Mouse (Mus musculus): ENCODE data around the gene Spata17.

Gene Spata17

DNA sequence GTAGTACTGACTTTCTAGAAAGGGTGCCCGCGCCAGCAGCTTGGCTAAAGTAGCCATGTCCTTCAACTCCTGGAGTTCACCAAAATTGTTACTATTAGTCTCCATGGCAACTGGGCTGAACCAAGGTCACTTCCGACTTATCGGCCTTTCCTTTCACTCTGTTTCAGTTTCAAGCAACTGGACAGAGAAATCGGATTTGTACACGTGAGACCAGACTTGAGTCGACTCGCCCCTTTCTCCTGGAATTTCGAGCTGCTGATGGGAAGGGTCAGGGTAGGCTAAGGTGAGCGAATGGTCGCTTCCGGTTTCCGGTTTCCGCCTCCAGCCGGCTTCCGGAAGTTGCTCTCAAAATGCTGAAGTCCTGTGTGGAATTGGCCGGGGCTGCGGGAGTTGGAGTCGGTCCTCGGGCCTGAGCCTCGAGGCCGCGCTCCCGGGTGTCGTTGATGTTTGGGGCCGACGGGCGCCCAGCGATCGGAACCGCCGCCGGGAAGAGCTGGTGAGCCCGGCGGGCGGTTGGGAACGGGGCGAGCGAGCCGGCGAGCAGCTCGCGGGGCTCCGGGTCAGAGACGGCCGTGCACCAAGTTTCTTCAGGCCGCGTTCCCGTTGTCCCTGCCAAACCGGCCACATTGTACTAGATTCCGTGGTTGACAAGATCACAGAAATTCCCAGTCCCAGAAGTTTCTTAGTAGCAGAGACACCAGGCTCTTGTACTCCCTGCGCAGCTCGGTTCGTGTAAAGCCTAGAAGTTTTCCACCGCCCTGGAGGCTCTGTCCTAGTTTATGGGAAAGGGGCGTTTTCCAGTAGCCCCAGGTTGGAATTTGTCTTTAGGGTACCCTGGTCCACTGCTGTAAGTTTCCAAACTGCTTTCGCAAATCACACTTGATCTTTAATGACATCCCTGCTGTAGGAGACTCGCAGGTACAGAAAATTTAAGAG, at the start of gene Spata17, which contains the start of gene Gpatch2:
Gene Spata17, minus strand, starts transcription at position 285 of the 936 bp plus-strand sequence.
Gene Gpatch2, plus strand, starts transcription at position 328 of the 936 bp plus-strand sequence.
- peak; percentile 96 for ATAC-seq (ENCODE audit: insufficient number of reproducible peaks, low FRiP score, low TSS enrichment)

DNA sequence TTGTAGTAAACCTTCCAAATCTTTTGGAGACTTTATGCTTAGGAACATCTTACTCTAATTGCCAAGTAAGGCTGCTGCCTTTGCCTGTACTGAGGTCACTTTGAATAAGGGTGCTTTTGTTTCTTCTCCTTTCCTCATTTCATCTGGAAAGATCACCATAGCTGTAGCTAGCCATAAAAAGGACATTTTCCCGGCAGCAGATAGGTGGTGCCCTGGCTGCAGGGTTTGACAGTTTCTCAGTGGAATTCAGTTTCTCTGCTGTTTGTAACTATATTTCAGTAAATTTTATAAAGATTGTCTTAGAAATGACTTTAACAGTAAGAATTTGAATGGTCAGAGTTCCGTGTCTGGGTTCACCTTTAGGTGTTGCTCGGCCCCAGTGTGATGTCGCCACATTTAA, 43.5 kb upstream of the Spata17 start:
- ATAC-seq (ENCODE audit: insufficient number of reproducible peaks, low FRiP score, low TSS enrichment) = no peak

DNA sequence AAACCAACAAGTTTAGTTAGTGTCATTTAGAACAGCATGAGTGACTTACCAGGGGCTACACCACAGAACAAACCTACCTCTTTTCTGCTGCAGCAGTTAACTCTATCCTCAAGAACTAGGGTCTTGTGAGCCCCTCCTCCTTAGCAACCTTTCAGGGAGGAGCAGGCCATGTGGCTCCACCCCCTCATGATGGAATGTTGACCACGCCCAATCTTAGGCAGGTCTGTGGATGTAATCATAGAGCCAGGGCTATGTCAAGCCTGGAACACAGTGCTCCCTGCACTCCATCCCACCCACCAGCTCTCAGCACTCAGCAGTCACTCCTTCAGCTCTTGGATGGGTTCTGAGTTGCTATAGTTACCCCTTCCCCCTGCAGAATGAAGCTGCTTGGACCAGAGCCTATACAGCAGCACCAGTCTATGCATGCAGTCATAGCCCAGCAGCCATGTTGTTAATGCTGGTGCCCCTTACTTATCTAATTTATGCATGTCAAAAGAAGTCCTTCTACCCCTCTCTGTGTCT, 35.5 kb upstream of the Spata17 start:
- no peak for ATAC-seq (ENCODE audit: insufficient number of reproducible peaks, low FRiP score, low TSS enrichment)

DNA sequence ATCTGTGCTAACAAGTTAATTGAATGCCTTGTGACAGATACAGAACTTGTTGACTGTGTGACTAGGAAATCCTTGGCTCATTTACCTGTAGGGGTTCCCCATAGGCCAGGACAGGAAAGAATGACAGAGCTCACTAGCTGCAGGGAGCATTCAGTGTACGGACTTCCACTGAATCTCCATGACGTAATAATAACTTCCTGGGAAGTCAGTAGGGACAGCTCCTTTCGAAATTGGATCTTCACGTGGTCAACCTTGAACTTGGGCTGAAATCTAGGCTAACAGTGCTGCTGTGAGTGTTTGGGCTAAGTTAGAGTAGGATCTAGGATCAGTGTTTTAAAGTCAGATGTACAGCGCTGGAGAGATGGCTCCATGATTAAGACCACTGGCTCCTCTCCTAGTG, 29.5 kb upstream of the Spata17 start:
- no peak for ATAC-seq (ENCODE audit: insufficient number of reproducible peaks, low FRiP score, low TSS enrichment)

DNA sequence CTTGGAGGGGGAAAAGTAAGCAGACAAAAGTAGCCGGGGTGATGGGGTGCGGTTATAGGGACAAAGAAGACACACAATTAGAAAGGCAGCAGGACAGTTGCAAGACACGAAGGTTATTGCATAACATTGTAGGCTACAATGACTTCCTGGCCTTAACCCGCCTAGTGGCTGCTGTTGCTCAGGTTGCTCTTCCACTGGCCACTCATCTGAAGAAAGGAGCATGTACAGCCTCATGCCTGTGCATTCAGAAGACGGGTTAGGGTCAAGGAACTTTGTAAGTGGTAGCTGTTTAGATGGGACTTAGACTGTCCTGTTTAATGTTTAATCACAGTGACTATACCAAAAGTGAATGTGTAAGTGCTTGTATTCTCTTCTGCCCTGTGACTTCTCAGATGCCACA, 26.1 kb upstream of the Spata17 start:
- ATAC-seq (ENCODE audit: insufficient number of reproducible peaks, low FRiP score, low TSS enrichment) = no peak

DNA sequence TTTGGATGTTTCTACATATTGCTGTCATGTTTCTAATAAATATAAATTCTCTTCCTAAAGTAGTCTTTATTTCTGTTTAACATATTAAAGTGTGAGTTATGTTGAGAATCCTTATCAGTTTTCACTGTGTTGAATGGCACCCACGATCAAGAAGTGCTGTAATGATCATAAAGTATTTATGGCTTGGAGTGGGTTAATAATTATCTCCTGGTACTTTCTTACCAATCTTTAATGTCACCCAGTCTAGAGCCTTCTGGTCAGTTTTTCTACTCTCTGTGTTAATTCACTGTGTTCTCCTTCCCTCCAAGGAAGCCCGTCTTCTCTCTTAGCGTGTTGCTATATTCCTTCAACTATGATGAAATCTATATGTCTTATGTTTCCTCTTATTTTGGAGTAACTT, 25.0 kb upstream of the Spata17 start:
- no peak for ATAC-seq (ENCODE audit: insufficient number of reproducible peaks, low FRiP score, low TSS enrichment)

DNA sequence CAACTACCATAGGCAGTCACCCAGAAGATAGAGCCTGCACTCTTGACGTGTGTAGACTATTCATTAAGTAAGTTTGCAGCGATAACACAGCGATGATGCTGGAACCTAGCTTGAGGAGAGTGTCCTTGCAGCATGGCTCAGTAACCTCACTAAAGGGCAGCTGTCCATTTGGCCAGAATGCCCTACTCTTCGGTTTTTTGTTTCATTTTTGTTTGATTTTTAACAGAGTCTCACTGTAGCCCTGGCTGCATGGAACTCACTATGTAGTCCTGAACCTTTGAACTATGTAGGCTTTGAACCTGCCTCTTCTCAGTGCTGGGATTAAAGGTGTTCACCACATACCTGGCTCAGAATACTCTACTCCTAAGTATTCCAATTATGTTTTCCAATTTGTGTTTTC, 22.8 kb upstream of the Spata17 start:
- no peak for ATAC-seq (ENCODE audit: insufficient number of reproducible peaks, low FRiP score, low TSS enrichment)

DNA sequence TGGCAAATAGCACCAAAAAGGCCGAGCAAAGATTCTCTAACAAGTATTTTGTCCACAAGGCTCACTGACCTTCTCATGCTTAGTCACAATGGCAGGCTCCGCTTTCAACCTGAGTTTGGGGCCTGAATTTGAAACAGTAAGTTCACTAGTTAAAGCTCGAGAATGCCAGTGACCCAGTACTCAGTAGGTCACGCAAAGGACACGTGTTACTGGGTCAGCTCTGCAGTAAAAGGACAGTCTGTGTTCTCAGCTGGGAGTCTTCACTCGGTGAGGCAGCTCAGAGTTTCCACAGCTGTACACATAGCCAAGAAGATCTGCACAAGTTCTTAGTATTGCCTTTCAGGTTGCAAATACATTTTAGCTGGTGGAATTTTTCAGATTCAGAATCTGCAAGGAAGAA, 21.0 kb upstream of the Spata17 start:
- no peak for ATAC-seq (ENCODE audit: insufficient number of reproducible peaks, low FRiP score, low TSS enrichment)

DNA sequence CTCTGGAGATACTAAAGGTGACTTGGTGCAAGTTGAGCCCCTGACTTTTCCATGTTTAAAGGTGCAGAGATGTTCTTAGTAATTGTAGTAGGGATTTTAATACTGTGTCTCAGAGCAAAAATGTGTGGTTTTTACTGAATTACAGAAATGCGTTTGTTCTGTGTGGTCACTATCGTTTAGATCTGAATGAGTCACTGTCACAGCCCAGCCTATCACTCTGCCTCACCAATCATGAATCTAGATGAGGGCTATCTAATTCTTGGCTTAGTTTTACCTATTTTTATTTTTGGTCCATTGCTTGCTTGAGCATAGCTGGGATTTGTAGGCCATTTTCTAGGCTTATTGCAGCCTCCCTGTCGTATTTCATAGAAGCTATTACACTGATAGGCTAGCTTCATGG, 19.9 kb upstream of the Spata17 start:
- ATAC-seq (ENCODE audit: insufficient number of reproducible peaks, low FRiP score, low TSS enrichment) = no peak

DNA sequence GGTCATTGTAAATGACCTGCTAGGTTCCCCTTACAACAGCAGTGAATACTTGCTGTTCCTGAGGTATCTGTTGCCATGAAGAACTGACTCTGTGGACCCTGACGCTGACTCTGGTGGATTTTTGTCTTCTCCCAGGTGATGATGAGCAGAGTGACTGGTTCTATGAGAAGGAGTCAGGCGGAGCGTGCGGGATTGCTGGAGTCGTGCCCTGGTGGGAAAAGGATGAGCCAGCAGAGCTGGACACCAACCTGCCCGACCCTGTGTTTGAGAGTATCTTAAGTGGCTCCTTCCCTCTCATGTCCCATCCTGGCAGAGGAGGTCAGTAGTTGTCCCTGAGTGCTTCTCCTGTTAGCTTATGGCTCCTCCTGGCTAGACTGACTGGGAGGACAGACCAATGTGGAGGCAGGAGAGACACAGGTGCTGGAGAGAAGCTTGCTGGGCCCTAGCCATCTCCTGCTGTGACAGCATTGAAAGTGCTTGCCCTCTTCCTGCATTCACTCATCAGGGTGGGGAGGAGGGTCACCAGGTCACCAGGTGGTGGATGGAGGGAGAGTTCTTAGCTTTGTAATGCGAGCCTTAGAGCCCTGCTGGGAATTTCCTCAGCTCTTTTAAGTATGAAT, 17.8 kb upstream of the Spata17 start:
- ATAC-seq (ENCODE audit: insufficient number of reproducible peaks, low FRiP score, low TSS enrichment) = peak; percentile 53; the same call in 1 of the 2 replicates

DNA sequence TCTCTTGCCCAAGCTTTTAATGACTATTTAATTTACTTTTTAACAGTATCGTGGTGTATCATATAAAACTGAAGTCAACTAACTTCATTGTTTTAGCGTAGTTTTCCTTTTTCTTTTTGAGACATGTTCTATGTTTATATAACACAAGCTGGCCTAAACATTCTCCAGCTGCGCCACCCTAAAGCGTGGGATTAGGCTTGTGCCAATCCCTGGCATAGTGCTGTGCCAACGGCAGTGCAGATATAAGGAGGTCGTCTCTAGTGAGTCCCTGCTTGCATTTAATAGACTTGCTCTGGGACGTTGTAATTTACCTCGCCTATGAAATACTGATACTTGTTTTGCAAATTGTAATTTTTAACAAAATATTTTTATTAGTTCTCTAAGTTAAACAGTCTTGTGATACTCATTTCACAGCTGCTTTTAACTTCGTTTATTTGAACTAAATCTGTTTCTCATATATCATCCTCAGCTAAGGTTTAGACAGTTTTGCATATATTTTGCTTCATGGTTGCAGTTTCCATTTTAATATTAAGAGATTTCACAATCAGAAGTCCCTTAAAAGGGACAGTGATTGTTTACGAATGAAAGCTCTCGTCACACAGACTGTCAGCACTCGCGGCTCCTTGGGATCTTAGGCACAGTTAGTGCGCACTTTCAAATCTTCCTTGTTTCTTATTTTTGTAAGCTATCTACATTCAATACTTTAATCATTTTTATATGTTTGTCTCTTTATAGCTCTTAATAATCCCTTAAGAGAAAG, 17.1 kb upstream of the Spata17 start:
- ATAC-seq (ENCODE audit: insufficient number of reproducible peaks, low FRiP score, low TSS enrichment) = no peak

DNA sequence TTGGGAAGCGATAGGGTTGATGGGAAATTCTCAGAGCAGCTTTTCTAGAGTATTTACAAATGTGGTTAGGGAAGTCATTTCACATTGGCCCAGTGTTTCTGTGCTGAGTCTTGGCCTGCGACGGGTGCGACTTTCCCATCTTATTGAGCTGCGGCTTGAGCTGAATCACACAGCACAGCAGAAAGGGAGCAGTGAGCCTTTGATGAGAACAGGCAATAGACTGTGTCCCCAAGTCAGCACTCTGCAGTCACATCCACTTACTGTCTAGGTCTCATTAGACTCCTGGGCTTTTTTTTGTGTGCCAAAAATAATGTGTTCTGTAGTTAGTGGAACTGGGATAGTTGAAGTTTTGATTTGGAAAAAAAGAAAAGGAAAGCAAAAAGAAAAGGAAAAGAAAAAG, 15.0 kb upstream of the Spata17 start:
- no peak for ATAC-seq (ENCODE audit: insufficient number of reproducible peaks, low FRiP score, low TSS enrichment)

DNA sequence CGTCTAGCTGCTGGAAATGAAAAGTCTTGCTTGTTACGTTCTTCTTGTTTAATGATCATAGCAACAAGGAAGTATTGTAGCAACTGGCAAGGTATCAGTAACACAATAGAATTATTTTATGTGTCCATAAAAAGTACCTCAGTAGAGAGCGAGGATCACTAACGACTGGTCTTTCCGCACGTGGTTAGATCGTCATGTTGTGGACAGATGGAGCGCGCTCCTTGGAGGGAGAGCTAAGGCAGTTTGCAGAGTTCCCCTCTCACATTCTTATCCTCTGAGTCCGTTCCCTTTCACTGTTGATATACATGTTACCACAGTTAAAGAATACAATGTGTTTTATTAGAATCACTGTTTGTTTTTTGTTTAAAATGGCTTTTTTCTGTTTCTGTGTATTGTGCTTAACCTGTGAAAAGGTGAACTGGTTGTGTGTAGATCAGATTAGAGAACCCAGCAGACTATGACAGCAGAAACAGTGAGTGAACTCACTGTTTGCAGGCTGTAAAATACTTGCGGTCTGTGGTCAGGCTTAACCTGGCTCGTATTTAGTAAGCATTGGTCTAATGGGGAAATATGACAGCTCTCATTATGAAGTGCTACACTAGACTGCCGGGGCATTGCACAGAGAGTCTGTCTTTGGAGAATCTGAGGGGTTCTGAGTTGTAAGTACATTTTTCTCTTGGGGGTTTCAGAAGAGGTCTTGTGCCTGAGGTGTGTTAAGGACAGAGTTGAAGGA, 13.3 kb upstream of the Spata17 start:
- ATAC-seq (ENCODE audit: insufficient number of reproducible peaks, low FRiP score, low TSS enrichment) = no peak

DNA sequence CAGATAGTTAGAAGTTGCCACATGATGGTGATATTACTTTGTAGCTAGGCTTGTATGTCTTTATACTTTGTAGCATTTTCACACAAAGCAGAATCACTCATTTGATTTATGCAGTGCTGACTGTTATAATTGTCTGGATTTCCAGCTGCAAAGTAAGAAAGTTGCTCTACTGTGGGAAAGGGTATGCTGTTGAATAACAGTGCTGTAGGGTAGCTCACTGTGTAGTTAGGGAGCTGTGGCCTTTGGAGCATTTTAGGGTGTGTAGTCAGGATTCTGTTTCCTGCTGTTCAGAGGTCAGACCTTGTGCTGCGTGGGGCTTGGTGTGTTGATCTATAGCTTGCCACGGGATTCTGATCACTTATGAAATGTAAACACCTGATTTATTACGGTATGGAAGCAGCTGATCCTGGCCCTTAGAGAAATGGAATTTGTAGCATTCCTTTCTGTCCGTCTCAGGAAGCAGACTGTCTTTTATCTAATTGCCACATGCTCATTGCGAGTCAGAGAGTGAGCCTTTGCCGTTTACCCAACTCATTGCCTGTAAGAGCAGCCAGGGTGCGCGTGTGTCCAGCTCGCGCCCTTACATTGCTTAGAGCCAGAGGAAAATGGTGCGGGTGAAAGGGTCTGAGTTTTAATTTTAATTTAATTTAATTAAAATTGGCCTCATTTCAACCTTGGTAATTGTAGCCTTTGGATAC, 11.2 kb upstream of the Spata17 start:
- ATAC-seq (ENCODE audit: insufficient number of reproducible peaks, low FRiP score, low TSS enrichment) = no peak

DNA sequence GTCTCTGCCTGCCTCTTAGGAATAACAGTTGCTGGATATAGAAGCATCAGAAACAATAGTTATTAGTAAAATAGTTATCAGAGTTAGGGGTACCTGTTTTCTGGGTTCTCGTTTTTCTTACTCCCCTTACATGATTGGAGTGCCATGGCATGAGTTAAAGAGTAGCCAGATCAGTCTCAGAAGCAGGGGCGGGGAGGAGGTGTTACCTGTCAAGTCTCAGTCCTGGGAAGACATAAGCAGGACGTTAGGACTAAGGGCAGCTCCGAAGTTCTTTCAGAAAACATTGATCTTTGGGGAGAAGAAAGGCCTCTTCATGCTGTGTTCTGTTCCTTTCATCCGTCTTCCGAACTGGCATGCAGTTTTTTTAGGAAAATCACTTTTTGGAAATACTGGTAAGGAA, 5.5 kb upstream of the Spata17 start:
- no peak for ATAC-seq (ENCODE audit: insufficient number of reproducible peaks, low FRiP score, low TSS enrichment)

DNA sequence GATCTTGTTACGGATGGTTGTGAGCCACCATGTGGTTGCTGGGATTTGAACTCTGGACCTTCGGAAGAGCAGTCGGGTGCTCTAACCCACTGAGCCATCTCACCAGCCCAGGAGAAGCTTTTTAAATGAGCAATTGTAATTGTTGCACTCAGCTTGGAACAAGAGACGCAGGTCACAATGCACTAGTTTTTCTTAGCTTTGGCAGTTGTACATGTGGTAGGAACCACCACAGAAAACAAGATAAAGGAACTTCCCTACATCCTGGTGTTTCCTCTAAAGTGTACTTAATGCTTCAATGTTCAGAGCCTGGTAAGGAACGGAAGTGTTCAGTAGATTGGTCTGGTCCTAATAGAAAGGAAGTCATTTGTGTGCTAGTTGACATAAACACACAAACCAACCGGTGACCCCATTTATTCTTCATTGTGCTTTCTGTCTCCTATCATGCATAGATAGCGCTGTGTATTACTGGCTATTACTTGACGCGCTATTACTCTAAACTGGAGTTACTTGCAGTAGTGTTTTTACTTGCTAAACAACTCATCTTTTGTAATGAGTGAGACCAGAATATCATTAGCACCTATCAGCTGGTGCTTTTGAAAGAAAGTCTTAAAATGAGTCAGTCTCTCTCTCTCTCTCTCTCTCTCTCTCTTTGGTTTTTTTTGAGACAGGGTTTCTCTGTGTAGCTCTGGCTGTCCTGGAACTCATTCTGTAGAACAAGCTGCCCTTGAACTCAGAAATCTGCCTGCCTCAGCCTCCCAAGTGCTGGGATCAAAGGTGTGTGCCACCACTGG, 1.6 kb upstream of the Spata17 start:
- no peak for ATAC-seq (ENCODE audit: insufficient number of reproducible peaks, low FRiP score, low TSS enrichment)

DNA sequence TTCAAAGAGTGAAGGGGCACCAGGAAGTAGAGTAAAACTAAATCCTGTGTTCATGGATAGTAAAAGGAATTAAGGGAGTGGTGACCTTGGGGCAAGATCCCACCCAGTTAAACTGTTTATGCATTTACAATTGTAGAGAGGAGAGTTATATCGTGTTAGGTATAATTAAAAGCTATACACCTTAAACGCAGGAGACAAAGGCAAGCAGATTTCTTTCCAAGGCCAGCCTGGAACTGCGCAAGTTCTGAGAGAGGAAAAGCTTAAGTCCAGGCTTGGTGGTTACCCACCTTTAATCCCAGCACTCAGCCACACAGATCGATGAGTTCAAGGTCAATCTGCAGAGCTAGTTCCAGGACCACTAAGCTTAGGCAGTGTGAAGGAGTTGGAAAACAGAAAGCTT, 4.5 kb downstream of the Spata17 start:
- ATAC-seq (ENCODE audit: insufficient number of reproducible peaks, low FRiP score, low TSS enrichment) = no peak

DNA sequence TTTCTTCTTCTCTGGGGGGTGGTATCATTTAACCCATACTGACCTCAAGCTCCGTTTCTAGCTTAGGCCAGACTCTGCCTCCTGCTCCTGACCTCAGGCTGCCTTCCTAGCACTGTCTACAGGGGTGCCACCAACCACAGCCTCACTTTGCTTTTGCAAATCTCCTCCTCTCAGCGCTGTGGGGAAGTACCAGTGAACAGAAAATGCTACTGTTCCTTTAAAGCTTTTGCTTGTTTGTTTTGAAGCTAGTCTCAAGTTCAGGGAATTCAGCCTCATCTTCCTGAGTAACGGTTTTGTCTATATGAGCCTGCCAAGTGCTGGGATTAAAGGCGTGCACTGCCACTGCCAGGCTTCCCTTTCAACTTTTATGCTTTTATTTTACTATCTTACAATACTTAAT, 5.8 kb downstream of the Spata17 start:
- no peak for ATAC-seq (ENCODE audit: insufficient number of reproducible peaks, low FRiP score, low TSS enrichment)

DNA sequence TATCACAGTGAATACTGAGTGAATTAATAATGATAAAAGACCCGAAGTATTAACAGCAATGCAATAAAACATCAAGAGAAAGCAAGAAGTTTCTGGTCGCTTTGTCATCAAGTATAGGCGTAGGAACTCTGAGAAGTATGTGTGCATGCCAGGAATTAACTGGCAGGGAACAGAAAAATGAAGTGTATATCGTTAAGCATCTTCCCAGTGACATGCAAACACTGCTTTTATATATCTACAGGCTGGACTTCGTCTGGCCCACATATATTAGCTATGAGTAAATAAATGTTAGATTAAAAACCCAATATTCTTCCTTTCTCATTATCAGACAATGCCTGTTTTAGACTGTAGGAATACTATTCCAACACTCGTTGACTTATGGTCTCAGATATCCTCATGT, 9.8 kb downstream of the Spata17 start:
- ATAC-seq (ENCODE audit: insufficient number of reproducible peaks, low FRiP score, low TSS enrichment) = no peak
